Mouse (Mus musculus): ENCODE measurements at regions not wholly inside any gene's neighbourhood (a gene's known extent, or its start where the extent isn't known, plus 50 kb on each side); places are given as distances from the start of the nearest gene placed in this dataset.

DNA sequence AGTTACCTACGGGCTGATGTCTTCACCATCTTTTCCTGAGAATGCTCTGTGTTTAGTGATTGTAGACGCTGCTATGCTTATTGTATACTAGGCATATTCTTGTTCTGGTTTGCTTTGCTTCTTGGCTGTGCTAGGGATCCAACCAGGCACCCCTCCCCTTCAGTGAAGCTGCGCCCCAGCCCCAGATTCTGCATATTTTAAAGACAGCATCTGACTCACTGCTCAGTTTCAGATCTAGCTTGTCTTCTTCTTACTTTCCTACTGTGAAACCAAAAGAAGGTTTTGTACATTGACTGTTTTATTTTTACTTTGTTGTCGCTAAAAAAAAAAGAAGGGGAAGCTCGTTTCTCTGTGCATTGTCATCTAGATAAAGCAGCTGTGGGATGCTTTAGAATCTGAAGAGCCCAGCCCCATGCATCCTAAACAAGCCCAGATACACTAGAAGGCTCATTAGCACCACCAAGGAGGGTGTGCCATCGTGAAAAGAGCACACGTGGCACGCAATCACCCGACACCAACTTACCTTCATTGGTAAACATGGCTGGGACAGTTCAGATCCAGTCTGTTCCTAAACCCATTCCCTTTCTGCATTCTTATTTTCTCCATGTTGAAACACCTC, 83.7 kb upstream of the Phyhipl start:
- no peak for DNase-seq (ENCODE audit: low read depth, low spot score)

DNA sequence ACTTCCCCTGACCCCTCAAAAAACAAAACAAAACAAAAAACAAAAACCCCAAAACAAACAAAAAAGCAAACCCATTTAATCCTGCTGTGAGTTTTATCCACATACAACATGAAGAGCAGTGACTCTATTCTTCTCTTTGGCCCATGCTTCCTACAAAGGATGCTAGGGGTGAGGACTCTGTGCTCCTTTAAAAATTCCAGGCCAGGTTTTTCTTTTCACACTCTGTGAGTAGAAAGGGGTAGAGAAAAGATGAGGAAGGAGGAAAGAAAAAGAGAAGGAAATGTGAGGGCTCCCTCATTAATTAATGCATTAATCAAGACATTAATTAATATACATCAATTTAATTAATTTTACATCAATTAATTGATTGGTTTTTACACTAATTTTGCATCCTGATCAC, 82.9 kb upstream of the Phyhipl start:
- DNase-seq (ENCODE audit: low read depth, low spot score): no peak

DNA sequence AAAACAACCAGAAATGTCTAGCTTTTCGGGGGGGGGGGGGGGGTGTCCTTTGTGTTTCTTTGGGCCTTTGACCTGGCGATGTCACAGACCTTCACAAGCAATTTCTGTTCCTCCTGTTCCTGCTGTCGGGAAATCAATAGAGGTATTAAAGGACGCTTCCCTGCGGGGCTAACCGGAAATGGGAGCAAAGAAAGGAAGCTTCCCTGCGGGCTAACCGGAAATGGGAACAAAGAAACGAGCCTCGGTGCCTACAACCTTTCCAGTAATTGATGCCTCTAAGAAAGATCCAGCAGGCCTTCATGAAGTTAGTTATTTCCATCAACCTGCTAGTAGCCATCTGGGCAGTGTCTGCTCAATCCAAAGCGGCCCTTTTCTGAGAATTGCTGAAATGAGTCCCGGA, 78.2 kb upstream of the Phyhipl start:
- DNase-seq (ENCODE audit: low read depth, low spot score): no peak

DNA sequence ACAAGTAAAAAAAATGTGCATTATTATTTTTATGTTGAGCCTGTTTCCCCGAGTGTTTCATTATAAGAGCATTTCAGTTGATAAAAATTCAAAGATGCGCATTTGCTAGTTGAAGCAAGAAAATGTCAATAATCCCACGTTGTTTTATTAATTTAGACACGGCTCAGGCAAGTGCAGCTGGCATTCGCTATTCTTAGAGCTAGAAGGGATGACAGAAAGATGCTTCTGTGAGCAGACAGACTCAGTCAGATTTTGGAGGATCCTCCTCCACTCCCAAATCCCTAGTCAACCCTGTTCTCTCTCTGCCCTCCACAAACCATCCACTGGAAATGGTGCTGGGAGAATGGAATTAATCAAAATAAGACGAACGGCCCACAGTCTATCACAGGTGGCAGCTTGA, 77.7 kb upstream of the Phyhipl start:
- peak; percentile 69 for DNase-seq (ENCODE audit: low read depth, low spot score)

DNA sequence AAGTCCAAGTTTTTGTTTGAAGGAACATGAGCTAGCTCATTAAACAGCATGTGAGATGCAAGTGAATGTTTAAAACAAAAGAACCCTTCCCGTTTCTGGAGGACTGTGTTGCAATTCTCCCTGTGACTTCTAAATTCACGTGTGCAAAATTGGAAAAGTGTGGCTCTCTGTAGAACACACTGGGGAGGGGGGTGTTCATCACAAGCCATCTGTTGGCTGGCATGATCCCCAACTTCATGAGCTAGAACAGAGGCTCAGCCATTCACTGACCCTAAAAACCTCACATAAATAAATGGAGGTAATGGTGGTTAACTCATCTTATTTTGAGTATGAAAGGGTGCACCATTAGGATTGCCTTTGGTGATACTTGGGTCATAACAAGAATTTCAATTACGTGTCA, 69.3 kb upstream of the Phyhipl start:
- no peak for DNase-seq (ENCODE audit: low read depth, low spot score)

DNA sequence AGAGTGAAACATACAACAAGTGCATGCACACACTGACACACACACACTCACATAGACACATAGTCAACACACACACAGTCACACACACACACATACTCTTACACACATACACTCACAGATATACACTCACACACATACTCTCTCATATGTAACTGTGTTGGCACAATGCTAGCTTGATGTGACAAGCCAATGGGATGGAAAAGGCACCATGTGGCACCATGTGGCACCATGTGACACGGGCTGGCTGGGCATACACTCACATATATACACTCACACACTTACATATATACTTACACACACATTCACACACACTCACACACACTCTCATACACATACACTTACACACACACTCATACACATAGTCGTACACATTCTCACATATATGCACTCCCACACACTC, 67.0 kb upstream of the Phyhipl start:
- DNase-seq (ENCODE audit: low read depth, low spot score): no peak

DNA sequence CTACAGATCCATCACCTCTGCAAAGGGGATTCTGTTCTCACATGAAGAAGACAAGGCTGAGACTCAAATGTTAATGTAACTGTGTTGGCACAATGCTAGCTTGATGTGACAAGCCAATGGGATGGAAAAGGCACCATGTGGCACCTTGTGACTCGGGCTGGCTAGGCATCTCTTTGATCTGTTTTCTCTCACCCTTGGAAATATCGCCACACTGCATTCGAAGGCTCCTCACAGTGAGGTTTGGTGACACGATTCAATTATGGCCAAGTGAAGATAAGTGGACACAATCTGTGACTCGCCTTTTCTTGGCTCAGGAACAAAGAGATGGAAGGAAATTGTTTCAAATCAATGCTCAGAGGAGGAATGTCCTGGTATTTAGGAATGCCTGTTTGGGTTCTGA, 66.6 kb upstream of the Phyhipl start:
- no peak for DNase-seq (ENCODE audit: low read depth, low spot score)

DNA sequence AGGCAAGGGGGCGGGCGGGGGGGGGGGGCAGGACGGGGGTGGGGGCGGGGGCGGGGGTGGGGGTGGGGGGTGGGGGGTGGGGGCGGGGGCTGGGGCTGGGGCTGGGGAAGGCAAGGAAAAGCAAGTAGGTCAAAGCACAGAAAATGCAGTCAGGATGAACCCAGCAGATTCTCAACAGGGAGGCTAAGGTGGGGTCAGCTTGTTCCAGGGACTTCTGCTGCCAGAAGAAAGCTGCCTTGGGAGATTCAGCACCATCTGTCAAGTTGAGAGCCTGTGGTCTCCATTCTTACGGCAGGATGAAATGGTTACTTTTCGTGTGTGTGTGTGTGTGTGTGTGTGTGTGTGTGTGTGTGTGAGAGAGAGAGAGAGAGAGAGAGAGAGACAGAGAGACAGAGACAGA, 61.7 kb upstream of the Phyhipl start:
- no peak for DNase-seq (ENCODE audit: low read depth, low spot score)

DNA sequence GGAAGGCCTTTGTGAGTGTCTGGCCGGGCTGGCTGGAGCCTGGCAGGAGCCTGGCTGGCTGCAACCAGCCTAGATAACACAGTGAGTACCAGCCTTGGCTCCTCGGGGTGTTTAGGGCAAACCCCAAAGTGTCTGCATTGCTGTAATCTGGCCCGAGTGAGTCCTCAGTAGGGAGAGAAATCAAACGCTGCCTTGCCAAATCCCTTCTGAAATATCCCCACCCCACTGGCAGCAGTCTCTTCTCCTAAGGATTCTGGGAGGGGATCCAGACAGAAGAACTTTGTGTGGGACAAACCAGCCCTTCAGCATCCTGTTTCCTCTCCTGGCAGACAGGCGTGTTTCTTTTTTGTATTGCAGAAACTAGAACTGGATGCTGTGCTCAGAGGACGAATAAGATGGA, 61.3 kb upstream of the Phyhipl start:
- peak; percentile 93 for DNase-seq (ENCODE audit: low read depth, low spot score)

DNA sequence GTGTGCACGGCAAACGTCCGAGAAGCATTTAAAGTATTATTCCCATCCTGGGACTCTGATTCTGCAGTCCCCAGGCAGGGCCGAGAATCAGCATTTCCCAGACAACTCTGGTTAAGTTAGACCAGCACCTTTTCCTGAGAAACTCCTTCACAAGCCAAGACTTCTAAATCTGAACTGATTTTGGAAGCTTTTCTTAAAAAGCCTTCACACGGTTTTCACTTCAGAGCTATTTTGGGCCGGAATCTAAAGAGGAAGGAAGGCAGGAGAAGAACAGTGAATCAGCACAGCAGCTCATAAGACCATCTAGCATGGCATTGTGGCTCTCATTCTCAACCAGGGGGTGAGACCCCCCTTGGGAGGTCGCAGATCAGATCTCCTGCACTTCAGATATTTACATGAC, 57.5 kb upstream of the Phyhipl start:
- peak; percentile 75 for DNase-seq (ENCODE audit: low read depth, low spot score)

DNA sequence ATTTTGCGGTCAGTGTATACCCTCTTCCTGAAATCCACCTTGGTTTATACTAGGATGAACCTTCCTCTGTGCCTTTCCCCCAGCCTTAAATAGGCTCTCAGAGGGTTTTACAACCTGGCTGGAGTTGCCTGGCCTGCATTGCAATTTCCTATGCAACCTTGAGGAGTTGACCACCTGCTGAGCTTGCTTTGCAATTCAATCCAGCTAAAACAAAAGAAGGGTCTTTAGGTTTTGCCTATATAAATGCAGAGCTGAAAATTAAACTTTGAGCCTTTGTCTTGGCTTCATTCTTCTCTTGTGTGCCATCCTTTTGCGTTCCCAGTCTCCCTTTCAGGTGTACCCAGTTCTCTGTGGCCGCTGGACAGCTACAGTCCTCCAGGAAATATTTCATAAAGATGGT, 53.0 kb upstream of the Phyhipl start:
- no peak for DNase-seq (ENCODE audit: low read depth, low spot score)
